Mouse (Mus musculus) megakaryocyte, embryonic 14.5 days (primary cell): ENCODE data around the gene Erc1. TPM values are rescaled to one million over a fixed set of nuclear protein-coding genes. Genes with fewer than 3 reads are reported as not detected.

ENCODE experiments used
- H3K27me3 ChIP-seq: replicated peaks from 2 replicates; pipeline ENCODE3; 2012; ENCODE audit warnings: inconsistent platforms
- H3K36me3 ChIP-seq: replicated peaks from 2 replicates; pipeline ENCODE3; 2012; ENCODE audit warnings: low read length, inconsistent platforms, mixed read lengths
- H3K4me1 ChIP-seq: 2 replicates; pipeline ENCODE4 v1.6.1; 2012; ENCODE audit warnings: inconsistent platforms
- H3K4me3 ChIP-seq: replicated peaks from 2 replicates; pipeline ENCODE3; 2012; ENCODE audit warnings: moderate library complexity, mild to moderate bottlenecking, inconsistent platforms
- H3K9me3 ChIP-seq: 2 replicates; pipeline ENCODE4 v1.6.1; 2012; ENCODE audit warnings: inconsistent platforms
- FLI1 ChIP-seq: IDR thresholded peaks from 2 replicates; pipeline ENCODE4 v1.6.1; 2012; ENCODE audit warnings: low read length, inconsistent platforms, mixed read lengths
- GATA1 ChIP-seq: IDR thresholded peaks from 3 replicates; pipeline ENCODE4 v1.6.1; 2012; ENCODE audit warnings: mixed read lengths, low read length, inconsistent platforms, borderline replicate concordance
- polyA plus RNA-seq: library from polyadenylated mRNA; stranded (reverse); fragments of >175 nt; gene quantifications from 2 replicates; pipeline ENCODE4 v1.2.3, GENCODE M21; 2012; ENCODE audit warnings: low replicate concordance; ENCODE audit not compliant: insufficient read depth

Gene Erc1
- polyA plus RNA-seq, 1 experiment: 1.1 TPM

DNA sequence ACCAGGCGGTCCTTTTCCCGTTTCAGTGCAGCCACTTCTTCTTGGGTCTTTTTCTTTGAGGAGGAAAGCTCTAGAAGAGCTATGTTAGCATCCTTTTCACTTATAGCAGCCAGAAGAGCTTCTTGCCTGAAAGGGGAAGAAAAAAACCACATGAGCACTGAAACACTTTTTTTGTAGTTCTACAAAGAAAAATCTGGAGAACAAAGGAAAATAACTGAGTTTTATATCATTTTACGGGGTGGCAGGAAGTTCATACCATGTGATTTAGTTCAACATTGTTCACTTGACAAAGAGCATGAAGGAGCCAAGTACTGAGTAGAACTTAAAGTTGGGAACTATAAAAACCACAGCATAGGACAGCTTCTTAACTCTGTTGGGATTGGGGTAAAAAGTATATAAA lies 217.3 kb downstream of the Erc1 start:
- peaks cover 32% of the 10 kb centered on the region for H3K4me1 ChIP-seq

DNA sequence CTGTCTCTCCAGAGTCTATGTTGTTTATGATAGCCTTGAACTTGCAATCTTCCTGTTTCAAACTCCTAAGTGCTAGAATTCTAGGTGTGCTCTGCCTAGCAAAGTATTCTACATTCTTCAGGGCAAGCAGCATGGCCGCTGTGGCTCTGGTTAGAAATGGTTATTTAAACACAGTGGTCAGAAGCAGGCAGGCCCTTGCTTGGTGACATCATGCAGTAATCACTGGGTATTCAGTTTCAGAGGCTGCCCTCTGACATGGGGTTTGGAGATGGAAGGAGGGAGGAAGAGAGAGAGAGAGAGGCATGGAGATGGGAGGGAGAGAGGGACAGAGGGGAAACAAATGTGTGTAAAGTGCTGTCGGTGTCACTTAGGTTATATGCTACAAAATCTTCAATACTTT lies 246.6 kb downstream of the Erc1 start:
- H3K4me1 ChIP-seq: peaks cover 10% of the 10 kb centered on the region
- TF ChIP-seq FLI1 (no peak), GATA1 (no peak)
- H3K27me3 ChIP-seq: no peaks in the 10 kb centered on the region
- no peaks in the 10 kb centered on the region for H3K36me3 ChIP-seq
- no peaks in the 10 kb centered on the region for H3K9me3 ChIP-seq
- H3K4me3 ChIP-seq: no peak overlapping the region

More for the DNA sequence above, 217.3 kb downstream of the Erc1 start:
- Histone ChIP-seq H3K36me3 (peaks cover 22% of the 10 kb centered on the region), H3K4me3 (no peak overlapping the region), H3K9me3 (no peaks in the 10 kb centered on the region), H3K27me3 (no peaks in the 10 kb centered on the region)
- no peak for TF ChIP-seq GATA1

DNA sequence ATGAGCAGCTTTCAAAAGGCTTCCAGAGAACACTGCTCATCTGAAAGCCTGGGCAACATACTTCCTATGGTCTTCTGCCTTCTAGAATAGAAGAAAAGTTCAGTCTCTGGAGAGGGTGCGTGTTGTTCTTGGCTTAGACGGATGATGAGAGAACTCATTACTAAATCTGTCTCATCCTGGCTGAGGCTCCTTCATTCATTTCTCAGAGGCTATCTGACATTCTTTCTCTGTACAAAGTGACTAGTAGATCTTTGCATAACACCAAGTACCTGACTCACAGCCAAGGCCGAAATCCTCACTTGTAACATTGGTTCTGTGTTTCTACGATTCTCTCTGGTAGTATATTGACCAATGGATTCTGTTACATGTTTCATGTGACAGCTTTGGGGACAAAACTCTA lies 252.5 kb downstream of the Erc1 start:
- no peaks in the 10 kb centered on the region for H3K4me1 ChIP-seq
- no peaks in the 10 kb centered on the region for H3K27me3 ChIP-seq
- no peaks in the 10 kb centered on the region for H3K9me3 ChIP-seq
- TF ChIP-seq FLI1 (no peak), GATA1 (no peak)
- peaks cover 2% of the 10 kb centered on the region for H3K36me3 ChIP-seq
- no peak overlapping the region for H3K4me3 ChIP-seq

DNA sequence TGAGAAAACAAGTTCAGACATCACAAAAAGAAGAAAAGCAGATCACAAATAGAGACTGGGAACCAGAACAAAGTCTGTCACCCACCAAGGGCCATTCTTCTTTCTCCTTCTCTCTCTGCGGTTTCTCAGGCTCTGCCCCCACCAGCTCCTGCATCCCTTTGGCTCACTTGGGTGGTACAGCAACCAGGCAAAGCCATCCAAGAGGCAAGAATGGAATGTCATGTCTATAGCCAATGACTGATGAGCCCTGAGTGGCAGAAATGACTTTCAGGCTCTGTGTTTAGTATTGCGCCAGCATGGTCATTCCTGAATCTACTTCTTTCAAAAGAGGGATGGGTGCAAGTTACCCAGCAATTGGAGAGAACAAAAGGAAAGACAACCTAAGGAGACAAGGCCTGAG lies 257.1 kb downstream of the Erc1 start:
- Histone ChIP-seq H3K36me3 (peaks cover 2% of the 10 kb centered on the region), H3K27me3 (peaks cover 2% of the 10 kb centered on the region), H3K4me3 (no peak overlapping the region), H3K4me1 (peaks cover 8% of the 10 kb centered on the region; the same call in 1 of the 2 replicates), H3K9me3 (no peaks in the 10 kb centered on the region)
- no peak for TF ChIP-seq GATA1
- no peak for TF ChIP-seq FLI1

GRCm38 (mm10) chr6:119587897-119588296 lies 260.1 kb downstream of the Erc1 start:
- no peak for TF ChIP-seq FLI1
- no peak for TF ChIP-seq GATA1

GRCm38 (mm10) chr6:119587454-119587853 lies 260.5 kb downstream of the Erc1 start:
- H3K9me3 ChIP-seq: no peaks in the 10 kb centered on the region
- no peaks in the 10 kb centered on the region for H3K36me3 ChIP-seq
- no peak for TF ChIP-seq FLI1
- no peak for TF ChIP-seq GATA1
- H3K4me3 ChIP-seq: no peak overlapping the region
- H3K27me3 ChIP-seq: peaks cover 2% of the 10 kb centered on the region
- peaks cover 8% of the 10 kb centered on the region; the same call in 1 of the 2 replicates for H3K4me1 ChIP-seq

More at GRCm38 (mm10) chr6:119587897-119588296, 260.1 kb downstream of the Erc1 start:
- Histone ChIP-seq H3K4me3 (no peak overlapping the region), H3K4me1 (peaks cover 8% of the 10 kb centered on the region; the same call in 1 of the 2 replicates), H3K27me3 (peaks cover 2% of the 10 kb centered on the region), H3K9me3 (no peaks in the 10 kb centered on the region), H3K36me3 (no peaks in the 10 kb centered on the region)

- no peaks in the 10 kb centered on the region for H3K36me3 ChIP-seq
- peaks cover 8% of the 10 kb centered on the region; the same call in 1 of the 2 replicates for H3K4me1 ChIP-seq
- TF ChIP-seq GATA1 (no peak), FLI1 (no peak)
- H3K9me3 ChIP-seq: no peaks in the 10 kb centered on the region
- no peak overlapping the region for H3K4me3 ChIP-seq
- peaks cover 2% of the 10 kb centered on the region for H3K27me3 ChIP-seq
Measured at GRCm38 (mm10) chr6:119585652-119586375, 262.2 kb downstream of the Erc1 start.

DNA sequence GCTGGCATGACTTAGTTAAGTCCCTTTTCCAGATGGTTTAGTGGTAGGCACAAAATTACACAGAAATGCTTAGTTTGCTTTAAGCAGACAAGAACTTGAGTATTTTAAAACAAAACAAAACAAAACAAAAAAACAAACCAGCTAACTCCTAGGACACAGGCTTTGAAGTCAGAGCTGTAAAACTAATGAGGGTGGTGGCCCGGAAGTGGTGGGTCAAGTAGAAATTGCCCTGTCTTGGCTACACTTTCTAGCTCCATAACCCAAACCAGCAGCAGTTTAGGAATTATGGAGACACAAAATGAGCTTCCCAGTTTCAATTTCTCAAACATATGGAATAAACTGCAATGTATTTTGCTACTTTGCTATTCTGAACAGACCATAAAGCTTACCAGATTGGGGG lies 263.9 kb downstream of the Erc1 start:
- H3K36me3 ChIP-seq: no peaks in the 10 kb centered on the region
- H3K4me3 ChIP-seq: no peak overlapping the region
- H3K27me3 ChIP-seq: peaks cover 2% of the 10 kb centered on the region
- H3K9me3 ChIP-seq: no peaks in the 10 kb centered on the region
- TF ChIP-seq FLI1: no peak
- TF ChIP-seq GATA1: no peak
- peaks cover 8% of the 10 kb centered on the region; the same call in 1 of the 2 replicates for H3K4me1 ChIP-seq

DNA sequence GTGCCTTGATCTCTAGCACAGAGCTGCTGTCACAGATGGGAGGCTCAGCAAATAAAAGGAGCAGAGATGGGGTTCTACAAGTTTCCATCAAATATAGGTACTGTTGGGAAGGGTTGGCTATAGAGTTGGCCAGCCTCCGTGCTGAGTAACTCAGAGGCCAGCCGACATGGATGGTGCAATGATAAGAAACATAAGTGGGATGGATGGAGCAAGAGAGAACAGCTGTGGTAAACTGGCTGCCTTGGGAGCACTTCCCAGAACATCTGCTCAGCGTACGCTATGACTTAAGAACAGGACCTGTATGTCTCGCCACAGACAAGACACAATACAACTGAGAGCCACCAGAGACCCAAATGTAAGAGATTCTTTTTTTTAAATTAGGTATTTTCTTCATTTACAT lies 264.8 kb downstream of the Erc1 start:
- no peaks in the 10 kb centered on the region for H3K36me3 ChIP-seq
- H3K4me3 ChIP-seq: no peak overlapping the region
- H3K9me3 ChIP-seq: no peaks in the 10 kb centered on the region
- H3K4me1 ChIP-seq: peaks cover 8% of the 10 kb centered on the region; the same call in 1 of the 2 replicates
- TF ChIP-seq GATA1 (no peak), FLI1 (no peak)
- H3K27me3 ChIP-seq: peaks cover 2% of the 10 kb centered on the region

- no peaks in the 10 kb centered on the region for H3K27me3 ChIP-seq
- no peak overlapping the region for H3K4me3 ChIP-seq
- H3K36me3 ChIP-seq: peaks cover 36% of the 10 kb centered on the region
- TF ChIP-seq GATA1 (no peak), FLI1 (no peak)
- no peaks in the 10 kb centered on the region for H3K4me1 ChIP-seq
- no peaks in the 10 kb centered on the region for H3K9me3 ChIP-seq
Measured at GRCm38 (mm10) chr6:119576706-119577105, 271.3 kb downstream of the Erc1 start.
